Mouse (Mus musculus): ENCODE data around the gene Sh3bgr. TPM values are rescaled to one million over a fixed set of nuclear protein-coding genes. Genes with fewer than 3 reads are reported as not detected.

Sh3bgr gene
- total RNA-seq, 2 experiments from 2014 or later: 977 to 1,012 TPM

DNA sequence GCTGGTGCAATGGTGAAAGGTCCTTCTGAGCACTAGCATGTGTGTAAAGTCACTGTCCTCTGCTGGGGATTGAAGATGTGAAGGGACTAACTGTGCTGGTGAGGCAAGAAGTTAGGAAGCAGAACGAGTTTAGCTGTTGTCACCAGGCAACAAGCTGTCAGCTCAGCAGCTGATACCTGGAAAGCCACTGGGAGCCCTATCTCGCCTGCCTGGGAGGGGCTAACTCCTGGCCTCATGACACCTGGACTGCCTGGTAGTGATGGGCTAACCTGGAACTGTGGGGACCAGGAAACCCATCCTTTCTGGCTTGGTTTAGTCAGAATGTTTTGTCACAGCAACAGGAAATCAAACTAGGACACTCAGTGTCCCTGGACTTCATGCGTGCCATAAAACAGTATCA, 76.3 kb downstream of the Sh3bgr start:
- DNase-seq: no peak
- intact Hi-C loops (cut with DNase I; ENCODE audit: low total_unique reads): no loop called here

Other genes with a start within 250 kb of the Sh3bgr start
- 10 to 100 TPM; 12.2 to 12.8 TPM for gene Psmg1, start 209.5 kb upstream of the Sh3bgr start, total RNA-seq (2021)
- gene Brwd1, start 117.9 kb upstream of the Sh3bgr start, total RNA-seq (2021): 10 to 100 TPM; 65.9 to 72.2 TPM
- gene Hmgn1, start 72.7 kb upstream of the Sh3bgr start, total RNA-seq (2021): 10 to 100 TPM; 34.2 to 66.6 TPM
- gene Wrb, start 55.0 kb upstream of the Sh3bgr start, total RNA-seq (2021): 1 to 10 TPM; 6.5 to 7.8 TPM
- 1 to 10 TPM in 1 of 2 experiments, under 1 TPM in 1; 0.84 to 1.0 TPM for gene Lca5l, start 8.2 kb upstream of the Sh3bgr start, total RNA-seq (2021)
- under 1 TPM; 0.11 to 0.23 TPM for gene B3galt5, start 35.4 kb downstream of the Sh3bgr start, total RNA-seq (2021)
- not detected for gene Itgb2l, start 243.2 kb downstream of the Sh3bgr start, total RNA-seq (2021)